Mouse (Mus musculus): ENCODE measurements at regions not wholly inside any gene's neighbourhood (a gene's known extent, or its start where the extent isn't known, plus 50 kb on each side); places are given as distances from the start of the nearest gene placed in this dataset.

DNA sequence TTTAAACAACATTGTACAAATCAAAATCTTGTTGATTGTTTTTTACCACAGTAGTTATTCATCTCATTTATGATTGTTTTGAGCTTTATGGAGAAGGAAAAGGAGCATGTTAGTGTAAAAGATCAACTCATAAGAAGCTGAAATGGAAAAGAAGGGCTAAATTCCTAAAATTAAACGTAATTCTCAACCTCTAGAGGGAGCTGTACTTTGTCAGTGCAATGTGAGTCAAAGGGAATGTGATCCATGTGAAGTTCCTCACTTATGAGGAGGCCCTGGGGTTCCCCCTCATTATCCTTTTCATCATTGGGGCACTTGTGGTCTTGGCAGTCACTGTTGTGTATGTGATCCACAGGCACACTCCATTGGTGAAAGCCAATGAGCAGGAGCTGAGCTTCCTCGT is 54.0 kb upstream of the Vmn2r7 start:
- DNase-seq (ENCODE audit: low read depth, low spot score), result no peak

DNA sequence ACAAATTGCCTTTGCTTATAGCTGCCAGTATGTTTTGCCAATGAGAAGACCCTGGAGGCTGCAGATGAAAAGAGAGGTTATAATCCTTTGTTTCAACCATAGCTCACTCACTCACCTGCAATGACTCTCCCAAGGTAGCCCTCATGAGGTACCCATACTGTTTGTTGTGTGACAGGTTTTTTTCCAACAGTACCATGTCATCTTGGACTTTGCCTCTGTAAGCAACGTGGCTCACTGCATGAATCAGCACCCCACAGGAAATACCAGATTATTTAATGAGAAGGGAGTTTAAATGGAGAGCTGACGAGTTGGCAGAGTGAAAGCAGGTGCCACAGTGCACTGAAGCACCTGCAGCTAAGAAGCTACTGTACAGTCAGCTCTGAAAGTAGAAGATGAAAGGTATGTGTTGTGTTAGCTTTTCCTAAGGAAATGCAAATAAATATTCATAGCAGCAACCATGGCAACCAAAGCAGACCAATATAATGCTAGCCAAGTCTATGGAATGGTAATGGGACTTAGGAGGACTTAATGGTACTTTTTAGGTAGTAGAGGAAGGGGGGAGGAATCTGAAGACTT is 56.8 kb upstream of the Vmn2r7 start:
- no peak for DNase-seq (ENCODE audit: low read depth, low spot score)

DNA sequence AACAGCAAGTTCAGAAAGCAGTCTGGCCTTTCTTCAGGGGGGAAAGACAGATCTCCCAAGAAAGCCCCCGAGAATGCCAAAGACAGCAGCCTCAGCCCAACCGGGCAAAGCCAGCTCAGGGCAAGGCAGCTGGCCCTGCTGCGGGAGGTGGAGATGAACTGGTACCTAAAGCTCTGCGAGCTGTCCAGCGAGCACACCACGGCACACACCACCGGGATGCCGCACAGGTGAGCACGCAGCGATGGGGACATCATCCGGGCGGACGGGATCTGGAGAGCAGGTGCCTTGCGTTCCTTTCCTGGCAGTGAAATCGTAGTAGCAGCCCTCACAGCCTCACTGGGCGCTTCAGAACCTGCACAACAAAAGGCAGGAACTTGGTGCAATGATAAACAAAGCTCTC is 104.7 kb upstream of the Vmn2r7 start:
- DNase-seq (ENCODE audit: low read depth, low spot score), result no peak

DNA sequence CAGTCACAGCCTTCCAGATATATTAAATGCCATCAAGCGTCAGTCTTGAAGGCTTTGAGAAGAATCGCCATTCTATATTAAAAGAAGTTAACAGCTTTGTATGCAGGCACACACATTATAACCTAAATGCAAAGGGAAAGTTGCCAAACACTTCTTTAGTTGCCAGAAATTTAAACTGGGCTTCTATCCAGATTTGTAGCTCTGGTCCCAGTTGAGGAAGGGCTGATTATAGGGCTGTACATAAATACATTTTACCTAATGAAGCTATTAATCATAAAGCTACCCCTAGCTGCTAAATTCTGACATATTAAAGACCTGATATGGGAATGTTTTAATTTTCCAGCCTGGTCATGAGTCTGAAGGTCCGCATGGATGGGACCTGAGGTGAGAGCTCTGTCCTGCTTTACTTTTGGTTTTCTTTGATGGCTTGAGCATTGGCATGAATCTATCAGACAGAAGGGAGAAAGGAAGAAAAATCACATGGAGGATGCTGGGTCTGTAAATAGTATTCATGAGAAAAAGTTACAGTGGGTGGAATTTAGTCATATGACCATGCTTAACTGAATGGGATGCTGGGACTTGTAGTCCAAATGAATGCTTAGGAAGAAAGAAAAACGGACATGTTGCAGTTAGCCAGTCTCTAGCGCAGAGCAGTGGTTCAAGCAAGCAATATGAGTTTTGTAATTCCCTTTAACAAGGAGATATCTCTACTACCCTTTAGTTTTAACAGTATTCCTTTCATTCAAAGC is 120.3 kb upstream of the Vmn2r7 start:
- DNase-seq (ENCODE audit: low read depth, low spot score), result no peak

GRCm38 (mm10) chr3:64965416-64965980 is 120.9 kb upstream of the Vmn2r7 start:
- no peak for DNase-seq (ENCODE audit: low read depth, low spot score)

DNA sequence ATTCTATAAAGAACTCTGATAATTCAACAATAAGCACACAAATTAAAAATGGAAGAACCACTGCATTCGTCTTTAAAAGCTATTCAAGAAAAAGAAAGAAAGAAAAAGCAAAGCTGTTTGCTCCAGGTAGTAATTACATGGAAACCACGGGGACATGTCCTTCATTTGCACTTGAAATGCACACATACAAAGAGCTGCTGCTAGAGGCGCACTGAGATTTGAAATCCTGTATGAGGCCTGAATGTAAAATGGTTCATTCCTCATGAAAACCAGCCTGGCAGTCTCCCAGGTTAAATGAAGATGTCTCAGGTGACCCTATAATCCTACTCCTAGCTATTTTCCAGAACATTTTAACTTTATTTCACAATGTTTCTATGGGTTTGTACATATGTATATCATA is 123.7 kb upstream of the Vmn2r7 start:
- DNase-seq (ENCODE audit: low read depth, low spot score), result no peak

DNA sequence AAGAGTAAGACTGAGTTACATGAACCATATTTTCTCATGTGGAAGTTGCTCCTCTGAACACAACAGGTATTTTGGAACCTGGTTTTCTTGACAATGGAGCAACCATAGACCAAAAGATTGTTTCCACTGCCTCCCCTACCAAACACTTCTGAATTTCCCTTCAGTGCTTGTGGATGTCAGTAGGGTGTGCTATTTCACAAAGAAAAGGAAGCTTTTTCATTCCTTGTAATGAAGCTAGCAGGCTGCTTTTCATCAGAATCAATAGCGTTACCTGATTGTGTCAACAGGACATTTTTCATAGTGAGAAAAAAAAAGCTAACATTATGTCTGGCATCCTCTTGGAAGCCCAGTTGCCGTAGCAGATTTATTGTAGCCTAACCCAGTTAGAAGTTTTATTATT is 124.8 kb upstream of the Kcnab1 start:
- no peak for DNase-seq (ENCODE audit: low read depth, low spot score)

- no peak for DNase-seq (ENCODE audit: low read depth, low spot score)
Measured at GRCm38 (mm10) chr3:64987665-64988064, 121.5 kb upstream of the Kcnab1 start.

- DNase-seq (ENCODE audit: low read depth, low spot score), result no peak
Measured at GRCm38 (mm10) chr3:64996451-64996850, 112.7 kb upstream of the Kcnab1 start.

DNA sequence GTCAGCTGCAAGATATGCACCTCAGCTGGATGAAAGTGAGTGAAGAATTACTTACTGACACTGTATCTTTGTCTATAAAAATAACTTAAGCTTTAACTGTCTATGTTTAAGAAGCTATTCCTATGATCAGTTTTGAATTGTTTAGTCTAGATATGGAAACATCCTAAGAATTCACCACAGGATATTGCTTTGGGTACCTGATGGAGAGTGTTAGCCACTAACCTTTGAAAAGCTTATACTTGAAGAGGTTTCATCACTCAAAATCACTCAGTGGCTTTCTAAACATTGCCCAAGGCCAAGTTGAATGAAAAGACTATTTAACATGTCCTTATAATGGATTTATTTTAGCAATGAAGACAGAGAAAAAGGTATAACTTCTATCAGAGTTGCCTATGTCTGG is 111.6 kb upstream of the Kcnab1 start:
- no peak for DNase-seq (ENCODE audit: low read depth, low spot score)

- DNase-seq (ENCODE audit: low read depth, low spot score), result no peak
Measured at GRCm38 (mm10) chr3:65001131-65001530, 108.1 kb upstream of the Kcnab1 start.

- no peak for DNase-seq (ENCODE audit: low read depth, low spot score)
Measured at GRCm38 (mm10) chr3:65002578-65002977, 106.6 kb upstream of the Kcnab1 start.

- DNase-seq (ENCODE audit: low read depth, low spot score), result no peak
Measured at GRCm38 (mm10) chr3:65006127-65006526, 103.1 kb upstream of the Kcnab1 start.

DNA sequence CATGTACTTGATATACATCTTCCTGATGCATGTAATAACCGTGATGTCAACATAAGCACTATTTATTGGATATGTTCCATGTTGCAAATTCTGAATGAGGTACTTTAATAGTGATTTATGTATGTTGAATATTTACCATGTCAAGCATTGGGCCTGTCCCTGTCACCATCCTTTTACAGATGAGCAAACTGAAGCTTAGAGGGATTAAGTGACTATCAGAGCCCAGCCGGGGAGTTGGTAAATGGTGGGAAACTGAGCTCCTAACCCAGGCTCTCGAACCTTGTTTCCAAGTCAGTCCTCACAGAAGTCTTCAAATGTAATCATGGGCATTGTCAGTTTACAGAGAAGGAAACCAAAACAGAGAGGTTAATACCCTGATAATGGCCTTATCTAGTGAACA is 102.6 kb upstream of the Kcnab1 start:
- DNase-seq (ENCODE audit: low read depth, low spot score), result no peak

DNA sequence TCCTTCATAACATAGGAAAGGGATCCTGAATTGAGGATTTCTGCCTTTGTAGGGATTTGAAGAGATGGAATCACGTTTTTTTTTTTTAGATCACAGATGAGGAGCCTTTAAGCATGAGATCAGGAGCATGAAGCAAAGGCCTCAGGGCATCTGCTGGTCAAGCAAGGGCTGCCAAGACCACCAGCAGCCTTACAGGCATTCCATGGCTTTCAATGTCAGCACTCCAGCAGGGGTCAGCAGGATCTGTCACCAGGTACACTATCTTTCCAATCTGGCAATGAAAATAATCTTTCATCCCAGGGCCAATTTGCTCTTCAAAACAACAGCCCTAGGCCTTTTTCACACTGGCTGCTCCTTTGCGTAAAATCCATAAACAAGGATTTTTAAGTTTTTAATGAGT is 85.3 kb upstream of the Kcnab1 start:
- no peak for DNase-seq (ENCODE audit: low read depth, low spot score)

DNA sequence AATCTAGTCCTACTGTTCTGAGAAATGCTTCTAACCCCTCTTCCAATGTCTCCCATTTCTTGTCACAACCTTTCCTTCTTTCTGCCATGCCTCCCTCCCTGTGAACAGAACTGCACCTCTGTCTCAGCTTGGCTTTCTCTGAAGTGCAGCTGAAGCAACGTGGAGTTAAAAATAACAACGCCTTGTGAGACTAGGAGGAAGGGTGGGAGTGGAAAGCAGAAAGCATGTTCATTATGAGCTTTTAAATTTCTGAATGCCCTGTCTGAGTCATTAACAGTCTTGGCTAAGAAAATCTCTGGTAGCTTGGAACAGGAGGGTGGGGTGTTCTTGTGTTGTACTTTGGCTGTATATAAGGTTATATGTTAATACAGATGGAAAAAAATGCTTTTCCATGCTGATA is 71.6 kb upstream of the Kcnab1 start:
- DNase-seq (ENCODE audit: low read depth, low spot score), result no peak

- no peak for DNase-seq (ENCODE audit: low read depth, low spot score)
Measured at GRCm38 (mm10) chr3:65047879-65048278, 61.3 kb upstream of the Kcnab1 start.

GRCm38 (mm10) chr3:65055401-65055800 is 53.8 kb upstream of the Kcnab1 start:
- peak; percentile 46 for DNase-seq (ENCODE audit: low read depth, low spot score)
